Mouse (Mus musculus): Measurements from ENCODE around the gene Cemip2.

GRCm38 (mm10) chr19:21895540-21895939, 117.4 kb downstream of the Cemip2 start:
- TF ChIP-seq POLR2A (IDR thresholded peaks at IDR 0.05; ENCODE audit: control insufficient read depth, low read depth, low read length) (no peak), CTCF (IDR thresholded peaks at IDR 0.05; ENCODE audit: control insufficient read depth, insufficient read depth, insufficient replicate concordance, low read depth, low read length) (no peak)
